19 mouse cellular contexts compared by ENCODE assay signal in genomic region chr13:64410604-64411003, GRCm38 (mm10). TPM values are rescaled to one million over a fixed set of nuclear protein-coding genes. Genes with fewer than 3 reads are reported as not detected.
DNase-seq lines count a peak whose midpoint lies in the region; ATAC-seq lines count a peak whose summit lies in the region.
"Had no signal": no experiment of that assay in that cellular context is flagged by ENCODE, and none has a peak within 500 bp of the region (broad histone marks: within the 10 kb centered on the region; RNA-seq: fewer than 3 reads in every experiment).

No protein-coding gene starts in this region.

- no peak for DNase-seq in kidney, postnatal 14 days
- DNase-seq in thymus, postnatal 25 days: peak; percentile 69
- no peak for DNase-seq in gastrocnemius, adult 8-10 months (ENCODE audit: low spot score in 2 of 2)
- DNase-seq: adrenal gland, postnatal 36 days; cerebellum, adult 11 months; heart, adult 18-20 months; layer of hippocampus, postnatal 36 days had no signal

- H3K36me3 ChIP-seq in kidney, embryonic 14.5 days (ENCODE audit: control insufficient read depth, insufficient read depth, low read length): no peaks in the 10 kb centered on the region
- H3K36me3 ChIP-seq in forebrain, embryonic 13.5 days (ENCODE audit: poor library complexity, severe bottlenecking): no peaks in the 10 kb centered on the region
- H3K36me3 ChIP-seq: forebrain, embryonic 15.5 days; lung, embryonic 15.5 days; midbrain, embryonic 12.5 days; neural tube, embryonic 13.5 days had no signal

- H3K9me3 ChIP-seq in kidney, embryonic 14.5 days (ENCODE audit: control insufficient read depth, low read length): 0 out of 2 replicates have a peak, but pooled peaks cover 2% of the 10 kb centered on the region
- no peaks in the 10 kb centered on the region for H3K9me3 ChIP-seq in forebrain, embryonic 13.5 days (replicated peaks)
- H3K9me3 ChIP-seq: forebrain, embryonic 15.5 days; lung, embryonic 15.5 days; midbrain, embryonic 12.5 days; neural tube, embryonic 13.5 days had no signal

- ATAC-seq in kidney, embryonic 14.5 days (ENCODE audit: low FRiP score, low TSS enrichment): peak; percentile 24
- peak; percentile 94 to 96 for ATAC-seq in hematopoietic stem cell, adult 5-6 weeks (replicated peaks in 1 of 2; ENCODE audit: insufficient read depth in 1 of 2, low FRiP score in 2 of 2, low TSS enrichment in 1 of 2, low read depth in 1 of 2, poor library complexity in 2 of 2, severe bottlenecking in 2 of 2)
- ATAC-seq in megakaryocyte, adult 5-6 weeks (ENCODE audit: poor library complexity, severe bottlenecking): peak; percentile 46
- ATAC-seq in activated CD4-positive, CD25-positive, alpha-beta regulatory T cell, adult 4 months: no peak
- ATAC-seq in forebrain, embryonic 13.5 days: no peak
- ATAC-seq: forebrain, embryonic 15.5 days had no signal

- H3K27me3 ChIP-seq in kidney, embryonic 14.5 days (ENCODE audit: control insufficient read depth, insufficient read depth, low read length): no peaks in the 10 kb centered on the region
- no peaks in the 10 kb centered on the region for H3K27me3 ChIP-seq in forebrain, embryonic 13.5 days
- H3K27me3 ChIP-seq: CH12.LX; forebrain, embryonic 15.5 days; lung, embryonic 15.5 days; midbrain, embryonic 12.5 days; neural tube, embryonic 13.5 days had no signal

- 70% methylated on average over 5 of the region's 5 CpGs for WGBS in kidney, embryonic 14.5 days
- 86% methylated on average over 5 of the region's 5 CpGs for WGBS in forebrain, embryonic 13.5 days

- H3K9ac ChIP-seq in kidney, embryonic 14.5 days (ENCODE audit: low read depth, low read length): no peak overlapping the region
- no peak overlapping the region for H3K9ac ChIP-seq in forebrain, embryonic 13.5 days
- H3K9ac ChIP-seq: forebrain, embryonic 15.5 days; hindbrain, embryonic 14.5 days; lung, embryonic 15.5 days; midbrain, embryonic 12.5 days; neural tube, embryonic 13.5 days had no signal

- no peaks in the 10 kb centered on the region for H3K4me1 ChIP-seq in kidney, embryonic 14.5 days (ENCODE audit: control insufficient read depth, insufficient read depth, low read length)
- H3K4me1 ChIP-seq in forebrain, embryonic 13.5 days: no peaks in the 10 kb centered on the region
- H3K4me1 ChIP-seq: forebrain, embryonic 15.5 days; lung, embryonic 15.5 days; midbrain, embryonic 12.5 days; neural tube, embryonic 13.5 days had no signal

- H3K4me2 ChIP-seq in kidney, embryonic 14.5 days (replicated peaks; ENCODE audit: low read depth, low read length): no peak overlapping the region
- no peak overlapping the region for H3K4me2 ChIP-seq in forebrain, embryonic 13.5 days
- H3K4me2 ChIP-seq: forebrain, embryonic 15.5 days; hindbrain, embryonic 14.5 days; lung, embryonic 15.5 days; midbrain, embryonic 12.5 days; neural tube, embryonic 13.5 days had no signal

- no peak overlapping the region for H3K4me3 ChIP-seq in kidney, embryonic 14.5 days (ENCODE audit: low read length)
- H3K4me3 ChIP-seq in forebrain, embryonic 13.5 days: no peak overlapping the region
- H3K4me3 ChIP-seq: forebrain, embryonic 15.5 days; lung, embryonic 15.5 days; midbrain, embryonic 12.5 days; neural tube, embryonic 13.5 days had no signal

- no peak overlapping the region for H3K27ac ChIP-seq in kidney, embryonic 14.5 days (ENCODE audit: low read depth, low read length)
- H3K27ac ChIP-seq in forebrain, embryonic 13.5 days: no peak overlapping the region
- H3K27ac ChIP-seq: forebrain, embryonic 15.5 days; hindbrain, embryonic 14.5 days; kidney, postnatal 0 days; lung, embryonic 15.5 days; midbrain, embryonic 12.5 days; neural tube, embryonic 13.5 days had no signal

RNA-seq across cellular contexts. Expression of gene Cdk20, which starts 21.5 kb away (rescaled TPM):
- 8.3 and 10.5 TPM in 2 replicates for polyA plus RNA-seq in kidney, embryonic 14.5 days (2014; fragmentation: Nextera tagmentation; extraction: Ambion mirVana)
- total RNA-seq in hematopoietic stem cell, adult 5-6 weeks (2017): 6.1 and 6.4 TPM in 2 replicates
- total RNA-seq in megakaryocyte, adult 5-6 weeks (2015): 2.5 and 4.2 TPM in 2 replicates
- 4.5 and 5.2 TPM in 2 replicates for total RNA-seq in megakaryocyte, adult 5-6 weeks (2017)
- 1 to 10 TPM; 3.7 to 3.8 TPM for polyA plus RNA-seq in activated CD4-positive, CD25-positive, alpha-beta regulatory T cell, adult 4 months (2017; shearing (Covaris generic))
- total RNA-seq in gastrocnemius, adult 8-10 months (2022): 1 to 10 TPM; 2.5 to 3.8 (median 2.9) TPM
- 14.9 and 16.2 TPM in 2 replicates for polyA plus RNA-seq in forebrain, embryonic 13.5 days (2015; fragmentation: Nextera tagmentation; extraction: Ambion mirVana)

RNA-seq across cellular contexts. Expression of gene Ctsl, which starts 39.9 kb away (rescaled TPM):
- 283 and 323 TPM in 2 replicates for polyA plus RNA-seq in kidney, embryonic 14.5 days (2014; fragmentation: Nextera tagmentation; extraction: Ambion mirVana)
- 84.4 and 135 TPM in 2 replicates for total RNA-seq in hematopoietic stem cell, adult 5-6 weeks (2017)
- 44.5 and 56.8 TPM in 2 replicates for total RNA-seq in megakaryocyte, adult 5-6 weeks (2015)
- total RNA-seq in megakaryocyte, adult 5-6 weeks (2017): 50.3 and 57.5 TPM in 2 replicates
- 1 to 10 TPM; 3.8 to 4.2 TPM for polyA plus RNA-seq in activated CD4-positive, CD25-positive, alpha-beta regulatory T cell, adult 4 months (2017; shearing (Covaris generic))
- 100 to 1,000 TPM; 113 to 163 (median 129) TPM for total RNA-seq in gastrocnemius, adult 8-10 months (2022)
- polyA plus RNA-seq in forebrain, embryonic 13.5 days (2015; fragmentation: Nextera tagmentation; extraction: Ambion mirVana): 79.0 and 92.5 TPM in 2 replicates

Comparison
In these comparisons a context has a peak if more than half of its experiments do, and no peak if none do; other contexts are left out.
1. ATAC-seq: peak in kidney, embryonic 14.5 days (single experiment), hematopoietic stem cell, adult 5-6 weeks (2 of 2) and megakaryocyte, adult 5-6 weeks (single experiment); none in activated CD4-positive, CD25-positive, alpha-beta regulatory T cell, adult 4 months (single experiment) and forebrain, embryonic 13.5 days (single experiment).